Mouse (Mus musculus): Measurements from ENCODE around the gene Apobr. TPM values are rescaled to one million over a fixed set of nuclear protein-coding genes. Genes with fewer than 3 reads are reported as not detected.

The Apobr gene
- 0.27 and 0.63 TPM in 2 replicates for polyA plus RNA-seq (2016; fragmentation: Nextera tagmentation; extraction: Ambion mirVana)

DNA sequence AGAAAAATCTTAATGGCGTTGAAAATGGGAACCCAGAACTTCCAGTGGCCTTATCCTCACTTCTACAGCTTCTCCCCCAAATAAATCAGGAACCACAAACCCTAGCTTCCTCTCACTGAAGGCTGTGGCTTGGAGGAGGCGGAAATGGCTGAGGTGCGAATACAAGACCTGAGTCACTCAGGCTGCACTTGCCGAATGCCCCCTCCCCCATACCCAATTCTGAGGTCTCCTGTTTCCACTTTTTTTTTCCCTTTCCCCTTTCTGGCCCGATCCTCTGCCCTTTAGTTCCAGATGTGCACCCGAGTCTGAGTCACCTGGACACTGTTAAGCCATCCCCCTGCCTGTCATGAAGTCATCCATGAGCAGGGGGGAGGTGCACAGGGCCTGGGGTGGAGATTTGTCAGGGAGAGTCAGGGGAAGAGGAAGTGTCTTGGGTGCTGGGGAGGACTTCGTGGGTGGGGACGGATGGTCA is at the start of gene Apobr:
Gene Apobr (plus strand): TSS at position 437 of the 472 bp plus-strand sequence.
- 86% methylated on average over 8 of the region's 8 CpGs for WGBS
- H3K4me2 ChIP-seq (replicated peaks), result peak within 1 kb of the TSS; percentile 78
- H3K36me3 ChIP-seq, result no peaks in the 10 kb centered on the region
- peaks cover 40% of the 10 kb centered on the region for H3K27me3 ChIP-seq
- H3K9ac ChIP-seq (replicated peaks), result no peak within 1 kb of the TSS
- no peak for ATAC-seq (ENCODE audit: low FRiP score, low read depth)
- no peaks in the 10 kb centered on the region for H3K9me3 ChIP-seq
- no peak within 1 kb of the TSS for H3K27ac ChIP-seq (replicated peaks)
- peak within 1 kb of the TSS; percentile 65 for H3K4me3 ChIP-seq
- peaks cover 18% of the 10 kb centered on the region for H3K4me1 ChIP-seq

DNA sequence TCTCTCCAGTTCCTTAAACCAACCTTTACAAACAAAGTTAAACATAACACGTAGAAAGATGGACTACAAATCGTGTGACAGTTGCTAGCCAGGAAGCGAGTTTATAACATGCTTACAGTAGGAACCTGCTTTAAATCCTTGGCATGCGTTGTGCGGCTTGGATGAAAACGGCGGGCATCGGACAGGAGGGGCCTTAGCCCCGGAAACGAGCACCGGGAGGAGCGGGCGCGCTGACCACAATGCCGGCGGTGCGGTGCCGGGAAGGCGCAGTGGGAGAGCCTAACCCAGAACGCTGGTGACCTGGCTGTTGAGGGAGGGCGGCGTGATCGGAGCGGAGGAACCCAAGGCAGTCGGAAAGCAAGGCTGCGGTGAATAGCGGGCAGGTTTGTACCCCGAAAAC is 49.0 kb upstream of the Apobr start:
- H3K27me3 ChIP-seq, result peaks cover 17% of the 10 kb centered on the region
- WGBS, result 2% methylated on average over 28 of the region's 28 CpGs
- no peaks in the 10 kb centered on the region for H3K36me3 ChIP-seq
- peak overlapping the region; percentile 64 for H3K9ac ChIP-seq (replicated peaks)
- H3K4me1 ChIP-seq, result peaks cover 13% of the 10 kb centered on the region; the same call in 1 of the 2 replicates
- H3K4me2 ChIP-seq (replicated peaks), result peak overlapping the region; percentile 72
- no peaks in the 10 kb centered on the region for H3K9me3 ChIP-seq
- no peak overlapping the region for H3K27ac ChIP-seq (replicated peaks)
- H3K4me3 ChIP-seq, result peak overlapping the region; percentile 45
- no peak for ATAC-seq (ENCODE audit: low FRiP score, low read depth)

DNA sequence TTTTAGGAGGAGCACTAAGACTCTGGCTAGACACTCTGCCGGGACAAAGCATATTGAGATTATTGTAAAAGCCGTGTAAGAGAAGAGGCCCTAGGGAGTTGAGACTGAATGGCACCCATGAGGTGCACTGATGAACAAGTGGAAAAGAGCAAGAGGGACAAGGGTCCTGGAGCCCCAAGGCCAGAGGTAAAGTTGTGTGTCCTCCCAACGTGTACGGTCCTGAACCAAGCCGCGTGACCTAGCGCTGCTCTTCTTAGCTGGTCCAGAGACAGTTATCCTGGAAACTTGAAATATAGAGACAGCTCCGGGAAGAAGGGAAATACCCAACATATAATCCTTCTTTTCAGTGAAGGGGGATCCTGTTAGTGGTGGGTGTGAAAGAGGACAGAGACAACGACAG is 48.3 kb upstream of the Apobr start:
- peak overlapping the region; percentile 45 for H3K4me3 ChIP-seq
- peaks cover 17% of the 10 kb centered on the region for H3K27me3 ChIP-seq
- peak overlapping the region; percentile 64; the same call in 1 of the 2 replicates for H3K9ac ChIP-seq (replicated peaks)
- no peak for ATAC-seq (ENCODE audit: low FRiP score, low read depth)
- H3K36me3 ChIP-seq, result no peaks in the 10 kb centered on the region
- H3K27ac ChIP-seq (replicated peaks), result no peak overlapping the region
- peaks cover 13% of the 10 kb centered on the region; the same call in 1 of the 2 replicates for H3K4me1 ChIP-seq
- no peaks in the 10 kb centered on the region for H3K9me3 ChIP-seq
- peak overlapping the region; percentile 72 for H3K4me2 ChIP-seq (replicated peaks)
- 56% methylated on average over 9 of the region's 9 CpGs for WGBS

DNA sequence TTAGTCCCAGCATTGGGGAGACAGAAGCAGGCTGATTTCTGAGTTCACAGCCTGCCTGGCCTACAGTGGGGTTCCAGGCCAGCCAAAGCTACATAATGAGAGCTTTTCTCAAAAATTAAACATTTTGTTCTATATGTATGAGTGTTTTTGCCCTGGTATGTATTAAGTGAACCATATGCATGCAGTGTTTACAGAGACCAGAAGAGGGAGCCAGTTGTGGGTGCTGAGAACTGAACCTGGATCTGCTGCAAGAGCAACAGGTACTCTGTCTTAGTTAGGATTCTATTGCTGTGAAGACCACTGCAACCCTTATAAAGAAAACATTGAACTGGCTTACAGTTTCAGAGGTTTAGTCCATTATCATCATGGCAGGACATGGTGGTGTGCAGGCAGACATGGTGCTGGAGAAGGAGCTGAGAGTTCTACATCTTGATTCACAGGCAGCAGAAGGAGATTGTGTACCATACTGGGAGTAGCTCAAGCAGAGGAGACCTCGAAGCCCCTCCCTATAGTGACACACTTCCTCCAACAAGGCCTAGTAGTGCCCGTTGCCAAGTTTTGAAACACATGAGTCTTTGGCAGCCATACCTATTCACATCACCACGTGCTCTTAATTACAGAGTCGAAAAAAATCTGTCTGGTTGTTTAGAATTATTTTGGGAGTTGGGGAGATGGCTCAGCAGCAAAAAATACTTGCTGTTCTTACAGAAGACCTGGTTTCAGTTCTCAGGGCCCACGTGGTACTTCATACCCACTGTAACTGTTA is 46.7 kb upstream of the Apobr start:
- ATAC-seq (ENCODE audit: low FRiP score, low read depth), result no peak
- 80% methylated on average over 5 of the region's 5 CpGs for WGBS

DNA sequence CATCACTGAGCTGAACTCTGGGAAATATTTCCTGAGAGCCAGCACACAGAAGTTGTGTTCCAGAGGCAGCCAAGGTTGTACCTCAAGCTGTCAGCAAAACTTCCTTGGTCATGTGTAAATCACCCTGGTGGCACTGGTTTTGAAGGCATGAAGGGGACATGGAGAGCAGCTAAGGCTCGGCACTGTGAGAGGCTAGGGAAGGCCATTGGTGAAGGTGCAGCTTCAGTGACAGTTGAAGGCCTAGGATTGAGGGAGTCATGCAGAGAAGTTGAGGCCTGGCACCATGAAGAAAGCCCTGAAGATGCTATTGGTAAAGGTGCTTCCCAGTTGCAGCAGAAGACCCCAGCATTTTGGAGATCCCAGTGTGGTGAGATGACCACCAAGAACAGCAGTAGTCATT is 43.1 kb upstream of the Apobr start:
- Histone ChIP-seq H3K27ac (replicated peaks) (no peak overlapping the region), H3K9ac (replicated peaks) (no peak overlapping the region), H3K4me1 (0 out of 2 replicates have a peak, but pooled peaks cover 2% of the 10 kb centered on the region), H3K4me2 (replicated peaks) (no peak overlapping the region), H3K27me3 (peaks cover 6% of the 10 kb centered on the region), H3K36me3 (peaks cover 20% of the 10 kb centered on the region), H3K9me3 (no peaks in the 10 kb centered on the region), H3K4me3 (no peak overlapping the region)
- ATAC-seq (ENCODE audit: low FRiP score, low read depth), result no peak
- WGBS, result 82% methylated on average over 1 of the region's 1 CpGs

More for the DNA sequence above, 46.7 kb upstream of the Apobr start:
- H3K27ac ChIP-seq (replicated peaks), result no peak overlapping the region
- peaks cover 13% of the 10 kb centered on the region; the same call in 1 of the 2 replicates for H3K4me1 ChIP-seq
- H3K4me3 ChIP-seq, result no peak overlapping the region
- no peak overlapping the region for H3K4me2 ChIP-seq (replicated peaks)
- no peaks in the 10 kb centered on the region for H3K9me3 ChIP-seq
- H3K9ac ChIP-seq (replicated peaks), result no peak overlapping the region
- peaks cover 17% of the 10 kb centered on the region for H3K27me3 ChIP-seq
- no peaks in the 10 kb centered on the region for H3K36me3 ChIP-seq

DNA sequence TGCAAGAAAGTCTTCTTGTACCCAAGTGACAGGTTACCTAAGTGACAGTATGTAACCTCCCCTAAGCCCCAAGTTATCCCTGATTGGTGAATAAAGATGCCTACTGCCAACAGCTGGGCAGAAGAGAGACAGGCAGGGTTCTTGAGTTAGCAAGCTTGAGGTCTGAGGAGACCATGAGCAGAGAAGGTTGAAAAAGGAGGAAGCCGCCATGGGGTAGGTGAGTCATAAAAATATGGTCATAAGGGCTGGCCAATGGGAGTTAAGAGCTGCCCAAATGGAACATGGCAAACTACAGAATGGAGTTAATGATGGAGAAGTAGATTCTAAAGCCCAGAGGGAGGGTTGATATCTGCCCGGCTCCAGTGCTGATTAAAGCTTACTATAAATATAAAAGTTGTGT is 39.1 kb upstream of the Apobr start:
- Histone ChIP-seq H3K9me3 (no peaks in the 10 kb centered on the region), H3K4me2 (replicated peaks) (no peak overlapping the region), H3K27me3 (no peaks in the 10 kb centered on the region), H3K4me3 (no peak overlapping the region), H3K27ac (replicated peaks) (no peak overlapping the region), H3K36me3 (peaks cover 60% of the 10 kb centered on the region), H3K9ac (replicated peaks) (no peak overlapping the region), H3K4me1 (no peaks in the 10 kb centered on the region)
- ATAC-seq (ENCODE audit: low FRiP score, low read depth), result no peak
- WGBS, result 97% methylated on average over 2 of the region's 2 CpGs

DNA sequence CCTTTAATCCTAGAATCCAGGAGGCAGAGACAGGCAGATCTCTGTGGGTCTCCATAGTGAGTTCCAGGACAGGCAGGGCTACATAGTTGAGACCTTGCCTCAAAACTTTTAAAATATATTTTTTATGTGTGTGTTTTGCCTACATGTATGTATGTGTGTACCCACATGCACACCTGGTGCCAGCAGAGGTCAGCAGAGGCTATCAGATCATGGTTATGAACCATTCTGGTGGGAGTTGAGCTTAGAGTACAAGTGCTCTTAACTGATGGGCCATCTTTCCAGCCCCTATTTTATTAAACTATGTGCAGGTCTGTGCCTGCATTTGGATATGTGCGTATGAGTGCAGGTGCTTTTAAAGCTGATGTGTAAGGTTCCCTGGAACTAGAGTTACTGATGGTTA is 29.9 kb upstream of the Apobr start:
- Histone ChIP-seq H3K9me3 (no peaks in the 10 kb centered on the region), H3K36me3 (peaks cover 97% of the 10 kb centered on the region), H3K4me1 (no peaks in the 10 kb centered on the region), H3K9ac (replicated peaks) (no peak overlapping the region), H3K27me3 (no peaks in the 10 kb centered on the region), H3K4me3 (no peak overlapping the region), H3K27ac (replicated peaks) (no peak overlapping the region), H3K4me2 (replicated peaks) (no peak overlapping the region)
- WGBS, result 96% methylated on average over 1 of the region's 1 CpGs
- ATAC-seq (ENCODE audit: low FRiP score, low read depth), result no peak

DNA sequence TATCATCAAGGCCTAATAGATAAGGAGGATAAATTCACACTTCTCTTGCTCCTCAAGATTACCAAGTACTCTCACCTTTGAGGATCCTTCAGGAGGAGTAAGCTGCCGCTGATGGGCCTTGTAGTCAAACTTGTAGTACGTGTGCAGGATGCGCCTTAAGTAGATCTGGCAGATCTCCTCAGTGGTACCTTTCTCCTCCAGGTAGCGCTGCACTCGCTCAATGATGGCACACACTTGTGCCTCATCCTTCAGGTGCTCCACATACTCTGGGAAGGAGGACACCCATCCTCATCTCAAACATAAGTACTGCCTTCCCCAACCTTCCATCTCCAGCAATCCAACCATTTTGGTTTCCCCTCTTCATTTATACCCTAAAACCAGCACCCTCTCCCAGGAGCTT is 28.1 kb upstream of the Apobr start:
- no peak overlapping the region for H3K27ac ChIP-seq (replicated peaks)
- WGBS, result 96% methylated on average over 5 of the region's 5 CpGs
- H3K4me2 ChIP-seq (replicated peaks), result no peak overlapping the region
- ATAC-seq (ENCODE audit: low FRiP score, low read depth), result no peak
- H3K4me3 ChIP-seq, result no peak overlapping the region
- H3K4me1 ChIP-seq, result no peaks in the 10 kb centered on the region
- H3K27me3 ChIP-seq, result no peaks in the 10 kb centered on the region
- peaks cover 96% of the 10 kb centered on the region for H3K36me3 ChIP-seq
- no peaks in the 10 kb centered on the region for H3K9me3 ChIP-seq
- no peak overlapping the region for H3K9ac ChIP-seq (replicated peaks)

DNA sequence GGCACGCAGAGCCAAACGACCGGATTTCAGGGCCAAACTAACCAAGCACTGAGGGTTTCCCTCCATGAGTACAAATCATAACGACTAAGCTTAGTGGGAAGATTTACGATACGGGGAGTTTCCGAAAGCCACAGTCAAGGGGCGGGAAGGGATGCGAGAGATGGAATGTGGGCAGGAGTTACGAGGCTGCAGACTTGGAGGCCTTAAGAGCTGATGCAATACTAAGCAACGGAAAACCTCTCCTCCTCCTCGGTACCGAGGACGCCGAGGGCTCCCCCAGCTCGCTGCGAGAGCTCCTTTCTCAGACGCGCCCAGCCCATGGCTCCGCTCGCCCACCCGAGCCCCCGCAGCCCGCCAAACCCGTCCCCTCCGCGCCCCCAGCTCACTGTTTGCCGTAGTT is 19.0 kb upstream of the Apobr start:
- Histone ChIP-seq H3K4me2 (replicated peaks) (peak overlapping the region; percentile 70), H3K4me1 (peaks cover 6% of the 10 kb centered on the region), H3K27ac (replicated peaks) (peak overlapping the region; percentile 67), H3K36me3 (peaks cover 38% of the 10 kb centered on the region), H3K9ac (replicated peaks) (peak overlapping the region; percentile 82), H3K27me3 (no peaks in the 10 kb centered on the region), H3K4me3 (peak overlapping the region; percentile 99), H3K9me3 (no peaks in the 10 kb centered on the region)
- under 1% methylated on average over 28 of the region's 28 CpGs for WGBS
- no peak for ATAC-seq (ENCODE audit: low FRiP score, low read depth)

DNA sequence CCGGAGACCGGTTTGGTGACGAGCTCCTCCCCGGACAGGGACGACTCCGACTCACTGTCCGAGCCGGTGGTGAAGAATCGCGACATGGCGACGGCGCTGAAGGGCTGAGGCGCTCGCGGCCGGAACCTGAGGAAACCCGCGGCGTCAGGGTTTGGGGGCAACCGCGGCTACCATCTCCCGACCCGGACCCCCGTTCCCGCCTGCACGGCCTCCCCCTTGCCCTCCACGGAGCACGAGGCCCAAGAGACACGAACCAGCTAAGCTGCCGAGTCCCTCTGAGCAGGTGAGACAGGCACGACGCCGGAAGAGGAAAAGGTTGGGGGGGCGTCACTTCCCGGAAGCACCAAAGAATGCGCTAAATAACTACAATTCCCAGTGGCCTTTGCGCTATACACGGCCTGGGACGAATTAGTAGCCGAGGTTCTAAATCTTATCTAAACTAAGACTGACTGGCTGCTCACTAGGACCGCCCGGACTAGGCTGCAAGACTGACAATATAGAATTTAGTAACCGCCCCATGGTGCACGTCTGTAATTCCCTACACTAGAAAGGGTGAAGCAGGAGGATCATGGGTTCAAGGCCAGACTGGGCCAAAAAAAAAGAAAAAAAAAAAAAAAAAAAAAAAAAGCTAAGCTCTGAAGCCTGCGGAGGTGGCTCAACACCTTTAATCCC is 18.5 kb upstream of the Apobr start, which contains the start of gene Eif3c:
Gene Eif3c (minus strand): TSS at position 318 of the 672 bp plus-strand sequence.
- H3K9me3 ChIP-seq, result no peaks in the 10 kb centered on the region
- H3K27me3 ChIP-seq, result no peaks in the 10 kb centered on the region
- peak within 1 kb of the TSS; percentile 70 for H3K4me2 ChIP-seq (replicated peaks)
- peaks cover 6% of the 10 kb centered on the region for H3K4me1 ChIP-seq
- peak; percentile 93 for ATAC-seq (ENCODE audit: low FRiP score, low read depth)
- H3K36me3 ChIP-seq, result peaks cover 33% of the 10 kb centered on the region
- H3K27ac ChIP-seq (replicated peaks), result peak within 1 kb of the TSS; percentile 67
- peak within 1 kb of the TSS; percentile 99 for H3K4me3 ChIP-seq
- H3K9ac ChIP-seq (replicated peaks), result peak within 1 kb of the TSS; percentile 82
- under 1% methylated on average over 46 of the region's 46 CpGs for WGBS

DNA sequence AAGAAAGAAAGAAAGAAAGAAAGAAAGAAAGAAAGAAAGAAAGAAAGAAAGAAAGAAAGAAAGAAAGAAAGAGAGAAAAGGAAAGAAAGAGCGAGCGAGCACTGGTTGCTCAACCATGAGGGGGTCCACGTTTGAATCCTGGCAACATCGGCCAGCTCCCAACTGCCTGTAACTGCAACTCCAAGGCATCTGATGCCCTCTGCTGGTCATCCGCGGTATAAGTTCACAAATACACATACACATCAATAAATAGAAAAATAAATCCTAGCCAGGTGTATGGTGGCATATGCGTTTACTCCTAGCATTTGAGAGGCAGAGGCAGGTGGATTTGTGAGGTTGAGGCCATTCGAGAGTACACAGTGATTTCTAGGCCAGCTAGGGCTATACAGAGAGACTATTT is 7.8 kb upstream of the Apobr start:
- Histone ChIP-seq H3K4me1 (peaks cover 4% of the 10 kb centered on the region), H3K27ac (replicated peaks) (no peak overlapping the region), H3K27me3 (no peaks in the 10 kb centered on the region), H3K9me3 (no peaks in the 10 kb centered on the region), H3K4me2 (replicated peaks) (no peak overlapping the region), H3K9ac (replicated peaks) (no peak overlapping the region), H3K4me3 (no peak overlapping the region), H3K36me3 (peaks cover 38% of the 10 kb centered on the region)
- 52% methylated on average over 8 of the region's 8 CpGs for WGBS
- ATAC-seq (ENCODE audit: low FRiP score, low read depth), result no peak

DNA sequence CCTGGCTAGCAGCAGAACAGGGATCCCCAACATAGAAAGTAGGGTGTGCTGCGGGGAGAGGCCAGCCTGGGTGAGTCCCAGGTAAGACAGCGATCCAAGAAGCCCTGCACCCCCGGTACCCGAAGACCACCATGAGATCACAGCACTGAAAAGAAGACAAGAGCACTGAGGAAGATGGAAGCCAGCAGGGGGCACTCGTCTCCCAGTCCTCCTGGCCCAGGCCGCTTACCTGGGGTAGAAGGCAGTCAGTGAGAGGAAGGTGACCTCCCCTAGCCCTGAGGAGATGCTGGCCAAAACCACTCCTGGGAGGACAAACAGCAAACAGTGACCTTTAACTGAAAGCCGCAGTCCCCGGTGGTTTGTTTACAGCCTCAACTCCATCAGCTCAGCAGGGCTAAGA is 5.6 kb upstream of the Apobr start:
- H3K27ac ChIP-seq (replicated peaks), result no peak overlapping the region
- H3K4me3 ChIP-seq, result no peak overlapping the region
- H3K27me3 ChIP-seq, result no peaks in the 10 kb centered on the region
- WGBS, result 57% methylated on average over 8 of the region's 8 CpGs
- ATAC-seq (ENCODE audit: low FRiP score, low read depth), result no peak
- peaks cover 29% of the 10 kb centered on the region for H3K36me3 ChIP-seq
- H3K9me3 ChIP-seq, result no peaks in the 10 kb centered on the region
- peaks cover 11% of the 10 kb centered on the region for H3K4me1 ChIP-seq
- no peak overlapping the region for H3K4me2 ChIP-seq (replicated peaks)
- H3K9ac ChIP-seq (replicated peaks), result no peak overlapping the region
